Mouse (Mus musculus) myocyte (in vitro differentiated cells): Measurements from ENCODE around the gene Olfr1336.

Experiments
- MAX ChIP-seq: IDR thresholded peaks from one replicate; pipeline ENCODE4 v1.6.1; 2011; ENCODE audit warnings: low read depth, mild to moderate bottlenecking, control low read depth
- POLR2A ChIP-seq: IDR thresholded peaks from one replicate; pipeline ENCODE4 v1.6.1; 2011; ENCODE audit warnings: low read depth, mild to moderate bottlenecking, control low read depth, moderate library complexity; ENCODE audit not compliant: insufficient read length
- USF1 ChIP-seq: IDR thresholded peaks from one replicate; pipeline ENCODE4 v1.6.1; 2011; ENCODE audit warnings: low read depth, mild to moderate bottlenecking, control low read depth, moderate library complexity

- no peak for TF ChIP-seq USF1
- no peak for TF ChIP-seq POLR2A
- no peak for TF ChIP-seq MAX
Observed at GRCm38 (mm10) chr7:6429381-6429780, 26.6 kb upstream of the Olfr1336 start.
